Mouse (Mus musculus): ENCODE measurements around the gene Mgat1. TPM values are rescaled to one million over a fixed set of nuclear protein-coding genes. Genes with fewer than 3 reads are reported as not detected.

Gene Mgat1
- polyA plus RNA-seq, 1 experiment from 2014 or later, result 59.0 TPM

DNA sequence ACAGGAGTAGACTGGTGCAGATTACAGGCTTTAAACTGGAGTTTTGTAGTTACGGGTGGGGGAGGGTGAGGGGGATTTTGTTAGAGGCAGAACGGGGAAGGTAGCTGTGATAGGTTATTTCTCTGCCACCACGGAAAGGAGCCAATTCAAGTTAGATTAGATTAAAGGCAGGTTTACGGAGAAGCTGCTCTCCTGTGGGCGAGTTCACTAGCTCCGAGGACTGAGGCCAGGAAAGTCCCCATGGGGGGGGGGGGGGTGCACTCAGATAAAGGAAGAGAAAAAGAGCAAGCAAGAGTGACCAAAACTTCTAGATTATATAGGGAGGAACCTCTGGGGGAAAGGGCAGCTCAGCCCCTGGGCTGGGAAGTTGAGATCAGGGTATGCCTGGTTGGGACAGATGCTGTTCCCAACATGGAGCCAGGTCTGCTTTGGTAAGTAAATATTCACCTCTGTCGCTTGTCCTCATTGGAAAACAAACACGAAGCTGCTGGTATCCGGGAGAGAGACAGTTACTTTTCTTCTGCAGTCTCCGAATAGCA is 41.4 kb upstream of the Mgat1 start:
- Histone ChIP-seq H3K27ac (ENCODE audit: low read depth, low read length) (peak overlapping the region; percentile 99), H3K4me1 (replicated peaks; ENCODE audit: control insufficient read depth, insufficient read depth, low read length) (no peaks in the 10 kb centered on the region), H3K4me3 (ENCODE audit: low read depth, low read length) (peak overlapping the region; percentile 83), H3K36me3 (ENCODE audit: control insufficient read depth, insufficient read depth) (no peaks in the 10 kb centered on the region), H3K9me3 (ENCODE audit: control insufficient read depth) (no peaks in the 10 kb centered on the region), H3K9ac (ENCODE audit: low read depth, low read length) (peak overlapping the region; percentile 93), H3K27me3 (replicated peaks; ENCODE audit: control insufficient read depth, insufficient read depth, low read length) (no peaks in the 10 kb centered on the region), H3K4me2 (replicated peaks; ENCODE audit: low read depth) (peak overlapping the region; percentile 80)
- under 1% methylated on average over 10 of the region's 10 CpGs for WGBS
- no peak for ATAC-seq
- no peak for TF ChIP-seq CTCF (IDR thresholded peaks at IDR 0.05; ENCODE audit: low read depth)

DNA sequence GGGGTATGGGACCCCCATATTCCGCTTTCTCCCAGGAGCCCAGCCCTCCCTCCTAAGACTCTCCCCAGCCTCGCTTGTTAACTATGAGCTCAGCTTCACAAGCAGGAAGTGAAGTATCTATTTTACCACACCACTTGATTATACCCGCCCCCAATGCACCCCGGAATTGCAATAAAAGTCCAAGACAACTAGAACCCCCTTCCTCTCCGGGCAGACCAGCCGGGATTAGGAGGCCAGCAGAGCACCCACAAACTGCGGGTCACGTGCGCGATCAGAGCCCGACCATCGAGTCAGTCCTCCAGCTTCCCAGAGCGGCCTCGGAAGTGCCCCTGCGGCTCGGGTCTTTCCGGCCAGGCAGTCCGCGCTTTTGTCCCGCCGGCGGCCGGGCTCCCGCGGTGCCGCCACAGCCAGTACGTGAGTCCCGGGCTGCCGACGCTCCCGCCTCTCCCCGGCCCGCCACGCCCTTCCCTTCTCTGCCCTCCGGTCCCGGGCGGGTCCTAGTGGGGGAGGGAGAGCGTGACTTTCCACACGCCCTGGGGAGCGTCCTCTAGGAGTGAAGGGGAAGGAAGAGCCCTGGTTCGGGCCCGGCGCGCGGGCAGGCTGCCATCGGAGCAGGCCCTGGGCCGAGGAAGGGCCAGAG is 40.7 kb upstream of the Mgat1 start, which contains the start of gene Zfp62:
Gene Zfp62, plus strand, starts transcription at position 164 of the 640 bp plus-strand sequence.
- peak within 1 kb of the TSS; percentile 93 for H3K9ac ChIP-seq (ENCODE audit: low read depth, low read length)
- H3K27me3 ChIP-seq (replicated peaks; ENCODE audit: control insufficient read depth, insufficient read depth, low read length), result no peaks in the 10 kb centered on the region
- H3K36me3 ChIP-seq (ENCODE audit: control insufficient read depth, insufficient read depth), result no peaks in the 10 kb centered on the region
- peak; percentile 92 for ATAC-seq
- H3K9me3 ChIP-seq (ENCODE audit: control insufficient read depth), result no peaks in the 10 kb centered on the region
- under 1% methylated on average over 46 of the region's 47 CpGs for WGBS
- TF ChIP-seq CTCF (IDR thresholded peaks at IDR 0.05; ENCODE audit: low read depth), result no peak
- H3K4me1 ChIP-seq (replicated peaks; ENCODE audit: control insufficient read depth, insufficient read depth, low read length), result no peaks in the 10 kb centered on the region
- H3K4me3 ChIP-seq (ENCODE audit: low read depth, low read length), result peak within 1 kb of the TSS; percentile 83
- peak within 1 kb of the TSS; percentile 99 for H3K27ac ChIP-seq (ENCODE audit: low read depth, low read length)
- peak within 1 kb of the TSS; percentile 80 for H3K4me2 ChIP-seq (replicated peaks; ENCODE audit: low read depth)

DNA sequence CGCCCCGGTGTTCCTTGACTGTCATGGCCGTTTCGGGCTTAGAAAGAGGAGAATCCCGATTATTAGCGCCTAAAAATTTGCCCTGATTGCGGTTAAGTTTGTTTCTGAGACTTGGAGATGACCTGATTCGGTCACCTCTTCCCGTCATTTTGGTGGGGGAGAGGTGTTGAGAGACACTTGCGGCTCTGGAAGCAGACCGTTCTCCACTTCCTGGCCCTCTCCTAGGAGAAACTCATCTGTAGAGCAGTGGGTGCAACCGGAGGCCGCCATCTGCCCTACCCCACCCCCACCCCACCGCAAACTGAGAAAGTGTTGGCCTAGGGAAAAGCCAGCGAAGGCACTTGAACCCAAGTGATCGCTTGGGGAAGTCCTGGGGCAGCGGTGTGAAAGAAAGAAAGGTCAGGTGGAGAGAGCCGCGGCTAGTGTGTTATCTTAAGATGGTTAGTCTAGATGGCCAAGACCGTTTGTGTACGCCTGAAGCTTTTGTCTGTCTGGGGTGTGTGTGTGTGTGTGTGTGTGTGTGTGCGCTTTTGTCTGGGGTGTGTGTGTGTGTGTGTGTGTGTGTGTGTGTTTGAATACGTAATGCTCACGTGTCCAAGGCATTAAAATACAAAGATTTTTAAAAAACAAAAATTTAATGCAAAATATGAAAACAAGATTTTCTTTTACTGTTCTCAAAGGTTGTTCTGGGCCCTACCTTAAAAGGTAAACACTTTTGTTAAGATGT is 40.1 kb upstream of the Mgat1 start:
- WGBS, result under 1% methylated on average over 24 of the region's 24 CpGs
- no peak for TF ChIP-seq CTCF (IDR thresholded peaks at IDR 0.05; ENCODE audit: low read depth)
- peak overlapping the region; percentile 80 for H3K4me2 ChIP-seq (replicated peaks; ENCODE audit: low read depth)
- ATAC-seq, result peak; percentile 69
- H3K27ac ChIP-seq (ENCODE audit: low read depth, low read length), result peak overlapping the region; percentile 99
- no peaks in the 10 kb centered on the region for H3K27me3 ChIP-seq (replicated peaks; ENCODE audit: control insufficient read depth, insufficient read depth, low read length)
- no peaks in the 10 kb centered on the region for H3K36me3 ChIP-seq (ENCODE audit: control insufficient read depth, insufficient read depth)
- H3K9me3 ChIP-seq (ENCODE audit: control insufficient read depth), result no peaks in the 10 kb centered on the region
- peak overlapping the region; percentile 83 for H3K4me3 ChIP-seq (ENCODE audit: low read depth, low read length)
- H3K4me1 ChIP-seq (replicated peaks; ENCODE audit: control insufficient read depth, insufficient read depth, low read length), result no peaks in the 10 kb centered on the region
- H3K9ac ChIP-seq (ENCODE audit: low read depth, low read length), result peak overlapping the region; percentile 93

DNA sequence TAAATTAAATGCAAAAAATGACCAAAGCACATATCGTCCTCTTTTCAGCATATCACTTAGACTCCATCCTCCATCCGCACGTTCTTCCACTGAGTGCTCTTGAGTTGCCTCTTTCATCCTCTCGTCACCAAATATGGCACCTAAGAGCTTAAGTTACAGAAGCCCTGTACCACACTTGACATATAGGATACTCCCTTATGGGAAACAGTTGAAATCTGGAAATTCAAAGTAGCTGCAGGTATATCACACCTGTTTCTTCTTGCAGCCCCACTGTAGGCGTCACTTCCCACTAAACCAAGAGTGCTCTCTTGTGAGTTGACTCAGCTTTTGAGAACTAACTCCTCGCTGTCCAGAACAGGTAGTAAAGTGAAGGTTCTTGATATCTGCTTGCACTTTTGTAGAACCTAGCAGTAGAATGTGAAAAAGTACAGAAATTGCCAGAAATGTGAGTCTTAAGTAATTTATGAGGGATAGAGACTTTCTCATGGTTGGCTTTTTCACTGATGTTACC is 38.9 kb upstream of the Mgat1 start:
- no peak for ATAC-seq
- H3K27me3 ChIP-seq (replicated peaks; ENCODE audit: control insufficient read depth, insufficient read depth, low read length), result no peaks in the 10 kb centered on the region
- H3K4me3 ChIP-seq (ENCODE audit: low read depth, low read length), result no peak overlapping the region; the same call in 1 of the 2 replicates
- no peaks in the 10 kb centered on the region for H3K36me3 ChIP-seq (ENCODE audit: control insufficient read depth, insufficient read depth)
- no peak overlapping the region for H3K27ac ChIP-seq (ENCODE audit: low read depth, low read length)
- no peaks in the 10 kb centered on the region for H3K9me3 ChIP-seq (ENCODE audit: control insufficient read depth)
- peak overlapping the region; percentile 80; the same call in 1 of the 2 replicates for H3K4me2 ChIP-seq (replicated peaks; ENCODE audit: low read depth)
- no peaks in the 10 kb centered on the region for H3K4me1 ChIP-seq (replicated peaks; ENCODE audit: control insufficient read depth, insufficient read depth, low read length)
- 80% methylated on average over 6 of the region's 6 CpGs for WGBS
- no peak overlapping the region for H3K9ac ChIP-seq (ENCODE audit: low read depth, low read length)
- TF ChIP-seq CTCF (IDR thresholded peaks at IDR 0.05; ENCODE audit: low read depth), result no peak

DNA sequence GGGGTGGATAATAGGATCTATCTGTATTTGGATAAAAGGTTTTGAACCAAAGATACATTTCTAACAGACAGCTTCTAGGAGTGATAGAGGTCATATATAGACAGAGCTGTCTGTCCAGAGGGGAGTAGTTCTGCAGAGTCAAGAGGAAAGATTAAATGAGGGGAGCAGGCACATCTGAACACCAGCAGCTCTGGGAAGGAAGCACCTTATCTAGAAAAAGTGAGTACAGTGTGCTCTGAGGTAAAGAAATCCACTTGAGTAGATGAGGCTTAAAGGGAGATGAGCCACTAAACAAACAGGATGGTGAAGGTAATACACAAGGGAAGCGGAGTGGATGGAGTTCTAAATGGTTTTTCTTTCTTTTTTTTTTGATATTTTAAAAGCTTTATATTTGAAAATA is 36.5 kb upstream of the Mgat1 start:
- WGBS, result 95% methylated on average over 1 of the region's 1 CpGs
- Histone ChIP-seq H3K36me3 (ENCODE audit: control insufficient read depth, insufficient read depth) (0 out of 2 replicates have a peak, but pooled peaks cover 5% of the 10 kb centered on the region), H3K4me2 (replicated peaks; ENCODE audit: low read depth) (no peak overlapping the region), H3K9me3 (ENCODE audit: control insufficient read depth) (no peaks in the 10 kb centered on the region), H3K4me1 (replicated peaks; ENCODE audit: control insufficient read depth, insufficient read depth, low read length) (no peaks in the 10 kb centered on the region), H3K4me3 (ENCODE audit: low read depth, low read length) (no peak overlapping the region), H3K27me3 (replicated peaks; ENCODE audit: control insufficient read depth, insufficient read depth, low read length) (no peaks in the 10 kb centered on the region), H3K9ac (ENCODE audit: low read depth, low read length) (no peak overlapping the region), H3K27ac (ENCODE audit: low read depth, low read length) (no peak overlapping the region)
- TF ChIP-seq CTCF (IDR thresholded peaks at IDR 0.05; ENCODE audit: low read depth), result no peak
- no peak for ATAC-seq

DNA sequence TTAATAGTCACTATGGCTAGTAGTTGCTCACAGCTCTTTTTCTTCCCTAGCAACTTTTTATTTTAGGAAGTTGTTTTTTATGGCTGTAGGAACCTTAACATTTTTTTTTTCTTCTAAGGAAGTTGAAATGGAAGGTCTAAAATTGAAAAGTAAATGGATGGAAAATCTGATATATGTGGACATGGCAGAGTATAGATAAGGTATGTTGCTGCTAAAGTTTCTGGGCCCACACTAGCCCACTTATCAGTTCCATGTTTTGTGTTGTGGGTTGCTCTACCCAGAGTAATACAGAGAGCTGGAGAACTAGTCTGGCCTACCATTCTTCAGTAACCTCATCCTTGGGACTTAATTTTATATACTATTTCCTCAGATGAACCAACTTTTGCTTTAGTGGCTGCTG is 31.4 kb upstream of the Mgat1 start:
- ATAC-seq, result no peak
- no peak overlapping the region for H3K4me3 ChIP-seq (ENCODE audit: low read depth, low read length)
- no peak for TF ChIP-seq CTCF (IDR thresholded peaks at IDR 0.05; ENCODE audit: low read depth)
- H3K27ac ChIP-seq (ENCODE audit: low read depth, low read length), result no peak overlapping the region
- H3K4me2 ChIP-seq (replicated peaks; ENCODE audit: low read depth), result no peak overlapping the region
- H3K36me3 ChIP-seq (ENCODE audit: control insufficient read depth, insufficient read depth), result peaks cover 31% of the 10 kb centered on the region
- no peak overlapping the region for H3K9ac ChIP-seq (ENCODE audit: low read depth, low read length)
- H3K27me3 ChIP-seq (replicated peaks; ENCODE audit: control insufficient read depth, insufficient read depth, low read length), result no peaks in the 10 kb centered on the region
- H3K4me1 ChIP-seq (replicated peaks; ENCODE audit: control insufficient read depth, insufficient read depth, low read length), result no peaks in the 10 kb centered on the region
- no peaks in the 10 kb centered on the region for H3K9me3 ChIP-seq (ENCODE audit: control insufficient read depth)
